Mouse (Mus musculus): Measurements from ENCODE around the gene Prl5a1. TPM values are rescaled to one million over a fixed set of nuclear protein-coding genes. Genes with fewer than 3 reads are reported as not detected.

Prl5a1 gene
- not detected for total RNA-seq (2023)

GRCm38 (mm10) chr13:28142184-28142583, at the start of gene Prl5a1:
Prl5a1 (plus strand) TSS chr13:28142484.

Other genes with a start within 250 kb of the Prl5a1 start
- not detected for gene Prl4a1, start 126.3 kb upstream of the Prl5a1 start, total RNA-seq (2023)
- gene Gm11361, start 115.0 kb downstream of the Prl5a1 start, total RNA-seq (2023) = 280 TPM

Measured in CD4-positive naive resting alpha-beta T cell, adult 76 days (primary cell).